Mouse (Mus musculus) hindbrain, postnatal 0 days (tissue): Measurements from ENCODE around the gene Rbm7. TPM values are rescaled to one million over a fixed set of nuclear protein-coding genes. Genes with fewer than 3 reads are reported as not detected.
"Not testable (repeated sequence)": the region's sequence is repeated elsewhere in the genome, so short reads cannot be mapped to it uniquely, and the experiment has no call there.

Experiments
- ATAC-seq: fragments of 200-750 bp; cut with Nextera tagmentation; 2 replicates; pipeline ENCODE4 v1.8.0; 2017; ENCODE audit warnings: mild to moderate bottlenecking, moderate TSS enrichment, moderate library complexity
- DNase-seq: peaks from one replicate; pipeline ENCODE4 v3.0.0-alpha.2; 2015; ENCODE audit warnings: low spot score
- H3K27ac ChIP-seq: fragments of 300-500 bp; sonication (generic); 2 replicates; pipeline ENCODE4 v1.5.1; 2014; ENCODE audit warnings: mild to moderate bottlenecking
- H3K27me3 ChIP-seq: fragments of 300-500 bp; sonication (generic); 2 replicates; pipeline ENCODE4 v1.6.1; 2014; ENCODE audit warnings: low read length, mixed read lengths; ENCODE audit not compliant: insufficient read depth
- H3K36me3 ChIP-seq: fragments of 300-500 bp; sonication (generic); 2 replicates; pipeline ENCODE4 v1.6.1; 2014; ENCODE audit warnings: low read length, mixed read lengths; ENCODE audit not compliant: insufficient read depth
- H3K4me1 ChIP-seq: fragments of 300-500 bp; sonication (generic); 2 replicates; pipeline ENCODE4 v1.6.1; 2014; ENCODE audit warnings: antibody characterized with exemption, low read length, mixed read lengths; ENCODE audit not compliant: insufficient read depth
- H3K4me2 ChIP-seq: fragments of 300-500 bp; sonication (generic); 2 replicates; pipeline ENCODE4 v1.6.1; 2014; ENCODE audit warnings: low read depth, mild to moderate bottlenecking, low read length, moderate library complexity, mixed read lengths
- H3K4me3 ChIP-seq: fragments of 300-500 bp; sonication (generic); 2 replicates; pipeline ENCODE4 v1.5.1; 2014; ENCODE audit warnings: low read length
- H3K9ac ChIP-seq: fragments of 300-500 bp; sonication (generic); replicated peaks from 2 replicates; pipeline ENCODE4 v1.6.1; 2014; ENCODE audit warnings: mild to moderate bottlenecking, low read length, moderate library complexity, mixed read lengths
- H3K9me3 ChIP-seq: fragments of 300-500 bp; sonication (generic); 2 replicates; pipeline ENCODE4 v1.6.1; 2016; ENCODE audit warnings: low read length, mixed read lengths
- CTCF ChIP-seq: IDR thresholded peaks from 2 replicates; pipeline ENCODE4 v1.5.1; 2016; ENCODE audit warnings: antibody characterized with exemption, control low read depth, low read depth
- WGBS: fragments of 180-500 bp; shearing (Covaris S2); extraction: QIAGEN DNeasy Blood & Tissue Kit; methylation state at CpG from one replicate; pipeline ENCODE4 v1.1.7; 2014; 5-methylcytosine and 5-hydroxymethylcytosine counted together
- polyA plus RNA-seq: library from polyadenylated mRNA; unstranded; fragments of >200 nt; fragmentation: Nextera tagmentation; extraction: Ambion mirVana; gene quantifications from 2 replicates; pipeline ENCODE4 v1.2.1, GENCODE M21; 2015
- total RNA-seq: library from RNA; depleted of rRNA; stranded (reverse); fragments of >200 nt; gene quantifications from 2 replicates; pipeline ENCODE4 v1.2.3, GENCODE M21; 2014; rRNA removed

The Rbm7 gene
- 41.3 and 51.5 TPM in 2 replicates for total RNA-seq
- 74.4 and 83.3 TPM in 2 replicates for polyA plus RNA-seq

GRCm38 (mm10) chr9:48494817-48495547 lies at the start of gene Rbm7, which contains the start of gene Gm5617:
Gene Rbm7, minus strand, starts transcription at chr9:48495299.
Gene Gm5617, plus strand, starts transcription at chr9:48495442.
- Histone ChIP-seq H3K9me3 (no peaks in the 10 kb centered on the region), H3K36me3 (peaks cover 19% of the 10 kb centered on the region), H3K4me1 (peaks cover 7% of the 10 kb centered on the region; the same call in 1 of the 2 replicates), H3K27ac (peak within 1 kb of the TSS; percentile 95), H3K4me2 (peak within 1 kb of the TSS; percentile 76), H3K4me3 (peak within 1 kb of the TSS; percentile 89), H3K9ac (peak within 1 kb of the TSS; percentile 87), H3K27me3 (no peaks in the 10 kb centered on the region)
- peak; percentile 99 for DNase-seq
- peak; percentile 100 for ATAC-seq
- no peak for TF ChIP-seq CTCF
- under 1% methylated on average over 72 of the region's 72 CpGs for WGBS

- no peaks in the 10 kb centered on the region for H3K27me3 ChIP-seq
- no peak for TF ChIP-seq CTCF
- H3K9ac ChIP-seq, result 0 out of 2 replicates have a peak overlapping the region, but pooled peaks have one; percentile 30
- 0 out of 2 replicates have a peak, but pooled peaks have one; percentile 40 for ATAC-seq
- 9% methylated on average over 12 of the region's 12 CpGs for WGBS
- no peaks in the 10 kb centered on the region for H3K9me3 ChIP-seq
- no peaks in the 10 kb centered on the region for H3K36me3 ChIP-seq
- peaks cover 9% of the 10 kb centered on the region; the same call in 1 of the 2 replicates for H3K4me1 ChIP-seq
- peak overlapping the region; percentile 23 for H3K4me3 ChIP-seq
- peak overlapping the region; percentile 54 for H3K4me2 ChIP-seq
- peak overlapping the region; percentile 5; the same call in 1 of the 2 replicates for H3K27ac ChIP-seq
- peak; percentile 60 for DNase-seq
Measured at GRCm38 (mm10) chr9:48538688-48539087, 43.6 kb upstream of the Rbm7 start.

GRCm38 (mm10) chr9:48538044-48538645 lies 43.0 kb upstream of the Rbm7 start:
- 2% methylated on average over 17 of the region's 17 CpGs for WGBS
- H3K4me3 ChIP-seq, result peak overlapping the region; percentile 23
- TF ChIP-seq CTCF, result no peak
- H3K27me3 ChIP-seq, result no peaks in the 10 kb centered on the region
- H3K27ac ChIP-seq, result peak overlapping the region; percentile 27; the same call in 1 of the 2 replicates
- H3K9ac ChIP-seq, result peak overlapping the region; percentile 30; the same call in 1 of the 2 replicates
- peaks cover 9% of the 10 kb centered on the region; the same call in 1 of the 2 replicates for H3K4me1 ChIP-seq
- peak; percentile 59; the same call in 1 of the 2 replicates for ATAC-seq
- H3K4me2 ChIP-seq, result peak overlapping the region; percentile 54
- H3K9me3 ChIP-seq, result no peaks in the 10 kb centered on the region
- peak; percentile 30 for DNase-seq
- H3K36me3 ChIP-seq, result no peaks in the 10 kb centered on the region

- DNase-seq, result peak; percentile 28
- H3K4me1 ChIP-seq, H3K36me3 ChIP-seq, H3K4me3 ChIP-seq, H3K4me2 ChIP-seq, ATAC-seq, H3K9ac ChIP-seq, H3K27ac ChIP-seq, H3K9me3 ChIP-seq, H3K27me3 ChIP-seq: not testable (repeated sequence)
- WGBS, result 18% methylated on average over 1 of the region's 1 CpGs
Measured at GRCm38 (mm10) chr9:48537616-48538015, 42.5 kb upstream of the Rbm7 start.

- no peak overlapping the region for H3K9ac ChIP-seq
- no peaks in the 10 kb centered on the region for H3K36me3 ChIP-seq
- TF ChIP-seq CTCF, result no peak
- no peaks in the 10 kb centered on the region for H3K9me3 ChIP-seq
- peaks cover 9% of the 10 kb centered on the region; the same call in 1 of the 2 replicates for H3K4me1 ChIP-seq
- H3K27me3 ChIP-seq, result no peaks in the 10 kb centered on the region
- no peak overlapping the region for H3K4me2 ChIP-seq
- DNase-seq (no peak), ATAC-seq (no peak)
- no peak overlapping the region for H3K4me3 ChIP-seq
- no peak overlapping the region for H3K27ac ChIP-seq
- 86% methylated on average over 1 of the region's 1 CpGs for WGBS
Measured at GRCm38 (mm10) chr9:48536414-48536813, 41.3 kb upstream of the Rbm7 start.

GRCm38 (mm10) chr9:48532730-48533129 lies 37.6 kb upstream of the Rbm7 start:
- Histone ChIP-seq H3K4me3 (no peak overlapping the region), H3K27ac (no peak overlapping the region), H3K9ac (no peak overlapping the region), H3K36me3 (no peaks in the 10 kb centered on the region), H3K4me2 (no peak overlapping the region), H3K27me3 (no peaks in the 10 kb centered on the region), H3K4me1 (no peaks in the 10 kb centered on the region), H3K9me3 (no peaks in the 10 kb centered on the region)
- 100% methylated on average over 2 of the region's 2 CpGs for WGBS
- TF ChIP-seq CTCF, result no peak
- ATAC-seq, result no peak
- no peak for DNase-seq
